Mouse (Mus musculus): Measurements from ENCODE around the gene Cep170b.
A peak's percentile ranks its signal among the peaks of the same experiment; 100 is the strongest.

Cep170b gene

DNA sequence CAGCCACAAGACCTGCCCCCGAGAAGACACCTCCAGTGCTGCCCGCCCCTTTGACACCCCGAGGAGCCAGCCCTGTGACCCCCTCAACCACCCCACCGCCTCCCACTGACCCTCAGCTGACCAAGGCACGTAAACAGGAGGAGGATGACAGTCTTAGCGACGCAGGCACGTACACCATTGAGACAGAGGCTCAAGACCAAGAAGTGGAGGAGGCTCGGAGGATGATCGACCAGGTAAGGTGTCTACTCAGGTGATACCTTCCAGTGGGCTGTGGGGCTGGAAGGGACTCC, 16.3 kb downstream of the Cep170b start:
- DNase-seq (ENCODE audit: low spot score in 2 of 2): no peak

DNA sequence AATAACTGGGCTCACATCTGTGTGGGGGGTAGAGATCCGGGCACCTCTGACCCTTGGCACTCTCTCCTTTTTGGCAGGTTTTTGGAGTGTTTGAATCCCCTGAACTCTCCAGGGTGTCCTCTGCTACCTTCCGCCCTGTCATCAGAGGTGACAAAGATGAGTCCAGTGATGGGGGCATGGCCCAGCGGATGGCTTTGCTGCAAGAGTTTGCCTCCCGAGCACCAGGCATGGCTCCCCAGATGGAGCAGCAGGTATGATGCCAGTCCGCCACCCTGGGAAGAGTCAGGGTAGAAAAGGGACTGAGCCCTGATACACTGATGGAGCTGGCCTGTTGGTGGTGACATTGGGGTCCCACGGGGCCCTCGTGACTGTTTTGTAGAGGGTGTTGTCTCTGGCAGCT, 16.8 kb downstream of the Cep170b start:
- no peak for DNase-seq (ENCODE audit: low spot score in 2 of 2)

DNA sequence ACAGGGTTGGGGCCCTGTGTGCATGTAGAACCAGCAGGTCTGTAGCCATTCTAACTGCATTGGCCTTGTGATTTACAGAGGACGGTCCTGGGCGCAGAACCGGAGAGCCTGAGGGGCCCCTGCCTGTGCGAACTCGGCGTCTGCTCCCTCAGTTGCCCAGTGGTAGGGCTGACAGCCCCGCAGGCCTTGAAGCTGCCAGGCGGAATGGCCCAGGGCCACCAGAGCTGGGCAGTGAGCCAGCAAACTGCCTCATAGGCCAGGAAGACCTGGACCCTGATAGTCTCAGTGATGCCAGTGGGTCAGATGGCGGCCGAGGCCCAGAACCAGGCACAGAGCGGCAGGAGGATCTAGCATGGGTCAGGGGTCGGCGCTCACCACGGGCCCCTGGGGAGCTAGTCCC, 17.5 kb downstream of the Cep170b start:
- DNase-seq (ENCODE audit: low spot score in 2 of 2): no peak

DNA sequence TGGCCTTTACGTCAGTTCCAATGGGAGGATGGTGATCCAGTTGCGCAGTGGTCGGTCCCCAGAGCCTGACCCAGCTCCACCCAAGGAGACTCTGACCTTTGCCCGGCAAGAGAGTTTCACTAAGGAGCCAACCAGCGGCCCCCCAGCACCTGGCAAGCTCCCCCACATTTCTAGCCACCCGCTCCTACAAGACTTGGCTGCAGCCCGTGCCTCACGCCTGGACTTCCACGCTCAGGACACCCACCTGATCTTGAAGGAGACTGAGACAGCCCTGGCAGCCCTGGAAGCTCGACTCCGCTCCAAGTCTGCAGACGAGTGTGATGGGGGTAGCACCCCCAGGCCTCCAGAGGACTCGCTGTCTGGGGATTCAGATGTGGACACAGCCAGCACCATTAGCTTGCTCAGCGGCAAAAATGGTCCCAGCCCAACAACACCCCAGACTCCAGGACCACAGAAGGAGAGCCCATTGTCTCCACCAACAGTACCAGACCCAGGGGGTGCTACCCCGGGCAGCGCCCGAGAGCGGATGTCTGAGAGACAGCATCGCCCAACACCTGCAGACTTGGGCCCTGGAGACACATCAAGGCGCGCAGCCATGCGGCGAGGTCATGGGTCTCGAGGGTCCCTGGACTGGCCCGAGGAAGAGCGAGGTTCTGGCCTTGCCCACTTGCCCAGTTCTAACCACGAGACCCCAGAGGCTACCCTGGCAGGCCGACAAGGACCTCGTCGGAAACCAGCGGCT, 18.2 kb downstream of the Cep170b start:
- DNase-seq (ENCODE audit: low spot score in 2 of 2): no peak

DNA sequence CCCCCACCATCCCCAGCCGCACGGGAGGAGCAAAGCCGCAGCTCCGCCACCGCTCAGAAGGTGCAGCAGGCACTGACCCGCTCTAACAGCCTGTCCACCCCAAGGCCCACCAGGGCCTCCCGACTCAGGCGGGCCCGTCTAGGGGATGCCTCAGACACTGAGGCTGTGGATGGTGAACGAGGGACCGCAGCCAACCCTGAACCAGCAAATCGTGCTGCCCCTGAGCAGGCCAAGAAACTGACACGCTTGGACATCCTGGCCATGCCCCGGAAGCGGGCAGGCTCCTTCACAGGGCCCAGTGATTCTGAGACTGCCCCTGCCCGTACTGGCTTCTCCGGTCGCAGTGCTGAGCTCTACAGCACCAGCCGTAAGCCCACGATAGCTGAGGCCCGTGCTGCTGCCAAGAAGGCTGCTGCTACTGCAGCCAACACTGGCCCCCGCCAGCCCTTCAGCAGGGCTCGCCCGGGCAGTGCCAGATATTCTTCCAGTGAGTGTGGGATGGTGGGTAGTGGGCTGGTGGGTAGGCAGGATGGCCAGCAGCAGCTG, 18.8 kb downstream of the Cep170b start:
- no peak for DNase-seq (ENCODE audit: low spot score in 2 of 2)

DNA sequence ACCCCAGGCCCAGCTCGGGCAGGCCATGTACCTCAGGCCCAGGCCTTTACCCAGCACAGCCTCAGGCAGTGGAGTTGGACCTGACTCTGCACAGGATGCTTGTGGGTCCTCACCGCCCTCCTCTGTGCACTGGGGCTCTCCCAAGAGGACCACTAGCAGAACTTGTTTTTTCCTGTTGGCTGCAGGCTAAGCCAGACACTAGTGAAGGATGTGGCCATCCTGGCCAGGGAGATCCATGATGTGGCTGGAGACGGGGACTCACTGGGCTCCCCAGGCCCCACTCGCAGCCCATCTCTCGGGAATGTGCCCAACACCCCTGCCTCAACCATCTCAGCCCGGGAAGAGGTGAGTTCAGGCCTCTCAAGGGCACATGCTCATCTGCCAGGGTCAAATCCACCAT, 22.5 kb downstream of the Cep170b start:
- DNase-seq (ENCODE audit: low spot score in 2 of 2): no peak

DNA sequence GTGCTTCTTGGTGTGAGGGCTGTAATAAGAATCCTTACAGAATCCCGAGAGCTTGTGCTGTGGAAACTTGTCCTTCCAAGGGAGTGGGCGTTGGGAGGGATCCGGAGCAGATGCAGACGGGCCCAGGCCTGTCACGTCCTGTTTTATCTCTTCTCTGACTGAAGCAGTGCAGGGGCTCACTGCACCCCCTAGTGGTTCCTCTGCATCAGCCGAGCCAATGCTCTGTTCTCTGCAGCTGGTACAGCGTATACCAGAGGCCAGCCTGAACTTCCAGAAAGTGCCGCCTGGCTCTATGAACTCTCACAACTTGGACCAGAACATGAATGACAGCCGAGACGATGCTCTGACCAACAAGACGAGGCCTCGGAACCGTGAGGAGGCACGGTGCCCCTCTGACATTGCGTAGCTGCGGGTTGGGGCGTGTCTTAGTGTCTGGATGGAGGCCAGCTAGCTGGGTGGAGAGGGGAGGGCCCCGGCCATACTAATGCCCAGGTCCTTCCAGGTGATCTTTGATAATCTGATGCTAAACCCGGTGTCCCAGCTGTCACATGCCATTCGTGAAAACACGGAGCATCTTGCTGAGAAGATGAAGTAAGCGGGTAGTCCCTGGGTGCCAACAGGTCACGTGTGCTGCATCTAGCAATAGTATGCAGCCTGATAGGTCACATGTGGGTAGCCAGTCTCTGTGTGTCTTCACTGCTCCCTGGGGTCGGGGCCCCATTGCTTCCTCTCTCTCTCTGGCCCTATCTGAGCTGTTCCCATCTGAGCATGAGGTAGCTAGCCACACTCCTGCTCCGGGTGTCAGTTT, 23.1 kb downstream of the Cep170b start:
- DNase-seq (ENCODE audit: low spot score in 2 of 2): peak; percentile 55 to 68

DNA sequence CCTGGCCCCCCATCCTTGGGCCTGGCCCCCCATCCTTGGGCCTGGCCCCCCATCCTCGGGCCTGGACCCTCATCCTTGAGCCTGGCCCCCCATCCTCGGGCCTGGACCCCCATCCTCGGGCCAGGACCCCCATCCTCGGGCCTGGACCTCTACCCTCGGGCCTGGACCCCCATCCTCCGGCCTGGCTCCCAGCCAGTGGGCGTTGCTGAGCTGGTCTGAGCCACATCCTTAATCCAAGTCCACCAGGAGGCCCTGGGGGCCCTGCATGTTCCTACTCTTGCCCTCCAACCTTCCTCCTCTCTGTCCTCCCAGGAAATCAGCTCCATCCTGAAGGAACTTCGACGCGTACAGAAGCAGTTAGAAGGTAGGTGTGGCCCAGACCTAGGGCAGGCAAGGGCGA, 24.0 kb downstream of the Cep170b start:
- no peak for DNase-seq (ENCODE audit: low spot score in 2 of 2)

DNA sequence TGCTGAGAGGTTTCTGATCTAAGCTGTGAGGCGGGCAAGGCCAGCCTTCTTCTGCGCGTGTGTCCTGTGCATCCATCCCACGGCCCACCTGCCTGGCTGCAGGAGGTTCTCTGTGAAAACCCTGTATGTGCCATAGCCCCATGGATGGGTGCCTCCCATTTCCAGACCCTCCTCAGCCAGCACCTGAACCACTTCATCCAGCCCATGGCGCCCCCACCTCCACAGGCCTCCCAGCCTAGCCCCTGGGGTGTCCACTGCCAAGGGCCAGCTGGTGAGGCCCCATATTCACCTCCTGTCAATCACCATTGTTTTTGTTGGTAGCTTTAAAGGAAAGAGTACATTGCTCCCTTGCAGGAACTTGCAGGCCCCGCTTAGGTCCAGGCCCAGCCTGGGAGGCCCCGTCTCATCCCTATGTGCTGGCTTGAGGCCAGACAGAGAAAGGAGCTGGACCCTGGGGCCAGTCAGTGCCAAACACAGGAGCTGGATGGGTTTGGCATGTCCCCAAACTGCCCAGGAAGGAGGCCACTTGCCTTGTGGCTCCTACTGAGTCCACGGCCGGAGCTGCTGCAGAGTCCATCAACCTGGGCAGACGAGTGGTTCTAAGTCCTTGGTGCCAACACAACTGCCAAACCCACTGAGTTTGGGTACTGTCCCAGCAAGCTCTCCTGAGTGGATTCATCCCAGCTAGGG, 24.8 kb downstream of the Cep170b start:
- no peak for DNase-seq (ENCODE audit: low spot score in 2 of 2)

DNA sequence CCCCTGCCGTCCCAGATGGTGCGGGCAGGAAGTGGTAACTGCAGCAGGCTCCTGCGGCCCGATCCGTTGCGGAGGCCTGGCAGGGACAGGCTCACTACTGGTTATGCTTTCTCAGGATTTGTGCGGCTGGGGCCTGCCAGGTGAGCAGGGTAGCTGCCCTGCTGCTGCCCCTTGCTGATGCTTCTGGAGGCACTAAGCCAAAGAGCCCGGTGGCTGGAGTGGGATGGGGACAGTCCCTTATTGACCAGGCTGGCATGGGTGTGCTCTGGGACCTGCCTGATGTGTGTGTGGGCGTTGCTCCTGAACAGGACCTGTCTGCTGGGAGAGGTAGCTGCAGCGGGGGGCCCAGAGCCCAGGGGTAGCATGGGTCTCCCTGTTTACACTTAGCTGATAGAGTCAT, 25.5 kb downstream of the Cep170b start:
- no peak for DNase-seq (ENCODE audit: low spot score in 2 of 2)

DNA sequence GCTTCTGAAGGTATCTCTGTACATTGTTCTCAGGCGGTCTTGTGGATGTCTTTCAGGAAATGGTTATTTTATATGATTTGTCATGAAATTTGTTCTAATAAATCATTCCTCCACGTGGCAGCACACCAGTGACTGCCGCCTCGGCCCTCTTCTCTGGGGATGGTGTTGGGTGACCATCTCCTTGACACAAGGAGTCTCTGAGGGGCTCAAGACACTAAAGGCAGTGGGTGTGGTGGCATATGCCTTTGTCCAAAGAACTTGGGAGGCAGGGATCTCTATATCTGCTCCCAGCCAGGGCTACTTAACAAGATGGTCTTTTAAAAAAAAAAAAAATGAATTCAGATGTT, 26.2 kb downstream of the Cep170b start:
- no peak for DNase-seq (ENCODE audit: low spot score in 2 of 2)

DNA sequence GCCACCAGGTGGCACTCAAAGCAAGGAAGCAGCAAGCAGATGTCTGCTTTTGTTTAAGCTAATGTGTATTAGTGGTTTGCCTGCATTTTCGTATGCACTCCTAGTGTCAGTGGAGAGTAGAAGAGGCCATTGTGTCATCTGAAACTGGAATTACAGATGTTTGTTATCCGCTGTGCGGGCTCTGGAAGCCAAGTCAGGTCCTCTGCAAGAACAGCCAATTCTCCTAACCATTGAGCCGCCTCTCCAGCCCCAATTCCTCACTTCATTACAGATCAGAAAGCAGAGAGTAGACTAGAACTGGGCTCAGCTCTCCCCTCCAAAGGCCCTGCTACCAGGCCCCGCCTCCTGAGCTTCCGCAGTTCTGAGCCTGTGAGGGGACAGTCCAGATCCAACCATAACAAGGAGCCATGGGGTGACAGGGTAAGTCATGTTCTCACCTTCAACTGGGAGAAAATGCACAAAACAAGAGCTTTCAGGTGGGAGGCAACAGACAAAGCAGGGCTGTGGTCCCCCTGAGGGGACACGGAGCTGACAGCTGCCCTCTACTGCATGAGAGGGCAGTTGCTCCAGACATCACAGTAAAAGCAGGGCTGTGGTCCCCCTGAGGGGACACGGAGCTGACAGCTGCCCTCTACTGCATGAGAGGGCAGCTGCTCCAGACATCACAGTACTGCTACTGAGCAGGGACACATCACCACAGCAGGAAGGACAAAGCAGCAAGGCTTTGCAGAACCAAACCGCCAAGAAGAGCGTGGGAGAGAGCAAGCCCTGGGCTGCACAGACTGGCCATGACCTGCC, 26.8 kb downstream of the Cep170b start:
- no peak for DNase-seq (ENCODE audit: low spot score in 2 of 2)

DNA sequence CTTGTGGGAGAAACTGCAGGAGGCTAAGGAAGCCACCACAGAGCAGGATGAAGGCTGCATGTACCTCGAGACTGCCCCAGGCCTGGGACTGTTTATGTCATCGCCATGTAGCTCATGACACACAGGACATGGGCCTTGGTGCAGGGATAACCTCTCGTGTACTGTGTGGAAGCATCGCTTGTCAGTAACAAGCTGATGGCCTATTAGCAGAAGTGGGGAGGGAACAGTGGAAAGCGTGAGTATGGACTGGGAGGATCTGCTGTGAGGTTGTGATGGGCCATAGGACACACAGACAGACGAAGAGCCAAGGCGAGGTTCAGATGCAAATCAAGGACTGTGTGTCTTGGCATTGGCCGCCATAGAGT, 27.3 kb downstream of the Cep170b start:
- DNase-seq (ENCODE audit: low spot score in 2 of 2): no peak

DNA sequence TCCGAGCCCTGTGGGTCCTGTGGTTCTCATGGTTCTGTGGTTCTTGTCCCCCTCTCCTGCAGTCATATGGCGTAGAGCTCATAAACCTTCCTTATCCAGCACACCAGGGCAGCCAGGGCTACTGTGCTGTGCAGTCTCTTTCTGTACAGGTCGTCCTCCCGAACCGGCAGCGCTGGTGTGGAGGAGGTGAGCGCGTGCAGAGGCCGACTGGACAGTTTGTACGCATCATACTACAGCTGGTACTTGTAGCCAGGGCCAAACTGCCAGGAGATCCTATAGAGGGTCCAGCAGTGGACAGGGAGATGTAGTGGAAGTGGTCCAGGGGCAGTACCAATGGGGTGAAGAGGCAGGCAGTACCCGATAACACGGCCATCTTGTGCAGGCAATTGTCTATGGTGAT, 30.7 kb downstream of the Cep170b start:
- DNase-seq (ENCODE audit: low spot score in 2 of 2): no peak

DNA sequence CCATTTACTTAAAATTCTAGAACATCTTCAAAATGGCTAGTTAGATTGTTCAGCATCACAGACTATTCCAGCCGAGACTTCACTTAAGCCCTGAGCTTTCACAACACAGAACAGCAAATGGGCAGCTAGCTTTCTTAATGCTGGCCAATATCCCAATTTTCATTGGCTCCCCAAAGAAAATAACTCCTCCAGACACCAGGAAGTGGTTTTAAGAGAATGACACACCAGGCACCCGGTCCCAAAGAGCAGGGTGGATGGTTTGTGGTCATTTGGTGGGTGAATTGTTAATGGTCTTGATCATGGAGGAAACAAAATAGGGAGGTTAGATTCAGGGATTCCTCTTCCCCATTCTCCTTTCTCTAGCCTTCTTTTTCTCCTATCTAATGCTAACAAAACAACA, 32.1 kb downstream of the Cep170b start:
- DNase-seq (ENCODE audit: low spot score in 2 of 2): no peak

DNA sequence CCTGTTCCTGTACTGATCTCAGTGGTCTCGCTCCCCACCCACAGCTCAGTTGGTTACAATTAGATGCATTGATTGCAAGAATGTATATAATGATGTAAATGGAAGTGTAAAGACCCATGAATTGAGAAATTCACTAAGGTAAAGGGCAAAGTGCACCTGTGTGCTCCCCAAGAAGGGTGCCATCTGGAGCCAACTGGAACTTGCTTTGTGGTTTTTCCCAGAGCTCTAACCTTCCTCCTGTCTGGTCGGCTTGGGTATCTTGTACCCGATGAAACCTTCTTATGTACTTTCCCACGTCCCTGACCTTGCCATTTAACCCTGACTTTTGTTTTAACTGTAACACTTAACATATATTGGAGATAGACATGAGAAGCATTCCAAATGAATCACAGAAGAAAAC, 35.6 kb downstream of the Cep170b start:
- no peak for DNase-seq (ENCODE audit: low spot score in 2 of 2)

DNA sequence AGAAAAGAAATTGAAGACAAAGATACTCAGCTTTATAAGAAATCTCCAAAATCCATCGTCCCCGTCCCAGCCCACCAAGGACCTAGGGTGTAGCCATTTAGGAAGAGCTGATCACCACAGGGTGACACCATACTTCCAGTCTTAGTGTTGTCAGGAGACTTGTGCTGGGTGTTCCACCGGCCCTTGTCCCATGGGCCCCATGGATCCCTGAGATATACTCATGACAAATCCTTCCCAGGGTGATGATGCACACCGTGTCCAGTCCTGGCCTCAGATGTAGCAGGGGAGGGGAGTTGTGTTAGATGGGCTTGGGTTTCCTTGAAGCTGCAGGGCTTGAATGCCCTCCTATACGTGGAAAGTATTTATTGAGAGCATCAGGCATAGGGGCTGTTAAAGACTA, 37.6 kb downstream of the Cep170b start:
- DNase-seq (ENCODE audit: low spot score in 2 of 2): no peak

DNA sequence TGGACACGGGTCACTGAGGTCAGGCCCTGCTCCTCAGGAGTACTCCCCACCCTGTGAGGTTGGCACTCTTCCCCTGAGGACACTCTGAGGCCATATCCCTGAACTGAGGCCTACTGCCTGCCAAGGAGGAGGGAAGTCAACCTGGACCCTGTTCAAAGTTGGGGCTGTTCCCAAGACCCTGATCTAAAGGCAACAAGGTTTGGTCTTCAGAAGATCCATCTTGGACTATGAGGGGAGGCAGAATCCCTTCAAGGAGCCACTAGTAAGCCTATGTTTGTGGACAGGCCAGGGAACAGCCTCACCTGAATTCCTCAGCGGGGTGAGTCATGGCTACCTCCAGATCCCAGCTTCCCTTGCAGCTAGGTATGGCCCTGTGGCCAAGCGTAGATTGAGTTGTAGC, 39.2 kb downstream of the Cep170b start:
- DNase-seq (ENCODE audit: low spot score in 2 of 2): no peak

DNA sequence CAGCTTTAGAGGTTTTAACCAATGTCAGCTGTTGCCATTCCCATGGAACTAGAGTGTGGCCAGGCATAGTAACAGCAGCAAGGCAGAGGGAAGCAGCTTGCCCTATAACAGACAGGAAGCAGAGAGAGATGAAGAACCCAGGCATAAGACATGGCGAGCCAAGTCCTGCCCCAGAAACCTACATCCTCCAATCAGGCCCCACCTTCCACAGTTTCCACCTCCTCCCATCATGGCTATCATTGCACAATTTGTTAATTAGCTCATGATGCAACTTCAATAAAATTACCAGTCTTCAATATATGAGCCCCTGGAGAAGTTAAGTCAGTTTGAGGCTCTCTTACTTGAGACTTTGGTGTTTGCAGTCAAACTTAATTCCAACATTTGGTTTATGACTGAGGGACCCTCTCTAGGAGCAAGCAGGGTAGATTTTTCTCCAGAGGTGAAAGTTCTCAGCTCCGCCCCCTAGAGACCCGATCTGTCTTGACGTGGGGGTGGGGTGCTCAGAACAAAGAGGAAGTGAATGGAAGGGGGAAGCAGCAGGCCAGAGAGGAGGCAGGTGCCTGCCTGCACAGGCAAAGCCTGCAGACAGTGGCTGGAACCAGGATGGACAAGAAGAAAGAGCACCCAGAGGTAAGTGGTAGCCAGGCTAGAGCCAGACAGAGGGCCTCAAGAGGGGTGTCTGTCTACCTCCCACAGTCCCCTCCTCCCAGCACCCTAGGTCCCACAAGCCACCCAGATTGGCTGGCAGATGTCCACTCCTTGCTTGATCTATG, 40.1 kb downstream of the Cep170b start, which contains the start of gene Pld4:
TSS of gene Pld4 (plus strand) at position 502 of the 773 bp plus-strand sequence.
- DNase-seq (ENCODE audit: low spot score in 2 of 2): peak; percentile 34 to 60

DNA sequence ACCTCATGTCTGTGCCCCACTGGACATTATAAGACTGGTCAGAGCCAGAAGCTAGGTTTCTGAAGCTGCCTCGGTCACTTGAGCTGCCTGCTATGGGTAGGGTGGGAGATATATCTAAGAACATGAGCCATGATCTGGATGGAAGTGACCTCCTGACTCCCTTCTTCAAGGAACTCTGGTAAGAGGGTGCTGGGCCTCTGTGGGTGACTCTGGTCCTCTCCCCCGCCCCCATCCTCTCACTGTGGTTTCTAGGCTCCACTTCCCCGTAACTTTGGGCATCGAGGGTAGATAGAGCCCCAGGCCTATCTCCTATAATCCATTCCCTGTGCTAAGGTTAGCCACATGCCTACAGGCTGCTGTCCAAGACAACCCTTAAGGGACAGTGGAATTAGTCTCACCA, 41.2 kb downstream of the Cep170b start:
- DNase-seq (ENCODE audit: low spot score in 2 of 2): no peak

DNA sequence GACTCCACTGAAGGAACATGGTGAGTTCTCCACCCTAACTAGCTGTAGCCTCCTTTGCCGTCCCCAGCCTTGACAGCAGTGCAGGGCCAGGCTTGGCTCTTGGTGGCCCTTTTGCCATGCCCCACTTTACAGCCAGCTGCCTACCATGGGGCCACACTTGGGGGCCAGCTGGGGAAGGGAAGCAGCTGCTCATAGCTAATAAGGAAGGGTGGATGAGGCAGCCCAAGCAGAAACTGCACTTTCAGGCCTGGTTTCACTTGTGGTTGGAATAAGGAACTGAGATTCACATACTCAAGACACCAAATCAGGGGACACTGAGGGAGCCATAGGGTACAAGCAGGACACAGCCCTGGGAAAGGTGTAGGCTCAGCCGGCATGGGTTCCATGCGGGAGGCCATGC, 41.8 kb downstream of the Cep170b start:
- peak; percentile 35 to 51 for DNase-seq (ENCODE audit: low spot score in 2 of 2)
